Mouse (Mus musculus): Measurements from ENCODE around the gene Egfem1.

DNA sequence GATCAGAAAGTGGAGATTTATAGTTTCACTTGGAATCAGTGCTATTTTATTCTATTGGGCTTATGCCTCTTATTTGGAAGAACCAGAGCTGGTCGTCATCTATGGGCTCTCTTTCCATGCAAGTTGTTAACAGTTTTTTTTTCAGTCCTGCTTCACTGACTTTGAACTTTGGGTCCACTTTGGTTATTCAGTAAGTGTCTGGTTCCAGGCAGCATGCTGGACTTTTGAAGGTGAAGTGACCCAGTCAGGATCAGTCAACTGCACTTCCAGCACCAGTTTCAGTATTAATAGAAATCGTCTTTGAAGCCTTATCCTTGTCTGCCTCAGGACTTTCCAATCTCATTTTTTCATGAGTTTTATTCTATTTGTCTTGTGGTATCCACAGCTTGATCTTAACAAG lies 28.5 kb downstream of the Egfem1 start:
- TF ChIP-seq CTCF (IDR thresholded peaks at IDR 0.05; ENCODE audit: low read depth) (no peak), EP300 (IDR thresholded peaks at IDR 0.05; ENCODE audit: low read depth) (no peak)
